Mouse (Mus musculus) brain, embryonic 18.5 days (tissue): ENCODE measurements around the gene Ina.

Experiments
- DNase-seq: peaks from one replicate; pipeline ENCODE4 v3.0.0-alpha.2; 2012; ENCODE audit warnings: low read depth, low spot score

Ina gene

DNA sequence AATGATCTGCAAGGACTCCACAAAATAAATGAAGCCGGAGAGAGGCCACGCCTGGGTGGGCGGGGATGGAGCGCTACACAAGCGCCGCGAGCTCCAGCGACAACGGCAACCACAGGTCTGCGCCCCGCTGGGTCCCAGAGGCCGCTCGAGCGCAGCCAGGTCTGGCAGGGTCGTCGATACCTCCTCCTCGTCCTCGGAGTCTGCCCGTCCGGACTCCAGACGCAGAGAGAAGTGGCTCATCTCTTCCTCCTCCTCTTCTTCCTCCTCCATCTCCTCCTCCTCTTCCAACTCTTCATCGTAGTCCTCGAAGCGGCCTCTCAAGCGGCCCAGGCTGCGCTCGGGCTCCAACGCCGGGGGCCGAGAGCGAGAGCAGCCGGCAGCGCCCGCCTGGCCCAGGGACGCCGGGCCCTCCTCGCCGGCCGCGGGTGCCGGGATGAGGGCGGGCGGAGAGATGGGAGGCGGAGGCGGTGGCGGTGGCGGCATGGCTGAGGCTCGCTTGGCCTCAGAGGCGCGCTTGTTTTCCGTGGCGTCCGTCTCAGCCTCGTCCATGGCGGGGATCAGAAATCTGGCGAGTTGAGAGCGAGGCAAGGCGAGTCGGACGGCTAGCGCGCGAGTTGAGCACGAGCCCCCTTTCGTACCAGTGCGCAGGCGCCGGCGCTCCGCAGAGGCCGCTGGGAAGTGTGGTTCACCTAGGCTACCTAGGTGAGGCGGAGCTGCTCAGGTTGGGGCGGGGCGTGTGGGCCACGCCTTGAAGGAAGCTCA, 36.0 kb downstream of the Ina start, which contains the start of gene Pcgf6:
Pcgf6 (minus strand) TSS at position 636 of the 762 bp plus-strand sequence.
- peak; percentile 59 for DNase-seq

GRCm38 (mm10) chr19:47052927-47053326, 38.4 kb downstream of the Ina start:
- DNase-seq: no peak

GRCm38 (mm10) chr19:47053471-47053870, 39.0 kb downstream of the Ina start:
- no peak for DNase-seq

- no peak for DNase-seq
Observed at GRCm38 (mm10) chr19:47057684-47058083, 43.2 kb downstream of the Ina start.

GRCm38 (mm10) chr19:47065860-47066259, 51.4 kb downstream of the Ina start:
- DNase-seq: no peak

DNA sequence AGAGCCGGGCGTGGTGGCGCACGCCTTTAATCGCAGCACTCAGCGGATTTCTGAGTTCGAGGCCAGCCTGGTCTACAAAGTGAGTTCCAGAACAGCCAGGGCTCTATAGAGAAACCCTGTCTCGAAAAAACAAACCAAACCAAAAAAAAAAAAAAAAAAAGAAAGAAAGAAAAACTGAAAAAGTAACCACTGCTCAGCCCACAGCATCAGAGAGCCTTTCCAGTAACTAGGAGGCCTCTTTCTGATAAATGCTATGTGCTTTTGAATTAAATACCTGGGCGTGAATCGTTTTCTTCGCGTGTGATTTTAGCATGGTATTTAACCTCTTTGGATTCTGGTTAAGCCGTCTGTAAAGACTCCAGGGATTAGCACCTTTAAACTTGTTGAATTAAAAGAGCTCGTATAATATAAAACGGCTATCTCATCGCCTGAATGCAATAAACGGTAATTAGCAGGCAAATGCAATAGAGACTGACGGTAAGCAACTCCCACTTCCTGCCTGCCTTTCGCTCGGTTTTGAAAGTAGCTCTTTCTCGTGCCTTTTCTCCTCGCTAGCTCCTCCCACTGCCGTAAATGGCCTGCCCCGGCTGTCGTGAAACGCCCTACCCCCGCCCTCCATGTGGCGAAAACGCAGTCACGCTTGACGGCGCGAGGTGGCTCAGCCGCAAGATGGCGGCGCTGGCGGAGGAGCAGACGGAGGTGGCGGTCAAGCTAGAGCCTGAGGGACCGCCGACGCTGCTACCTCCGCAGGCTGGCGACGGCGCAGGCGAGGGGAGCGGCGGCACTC, 52.8 kb downstream of the Ina start, which contains the start of gene Taf5:
Taf5 (plus strand) TSS at position 651 of the 787 bp plus-strand sequence.
- peak; percentile 92 for DNase-seq

DNA sequence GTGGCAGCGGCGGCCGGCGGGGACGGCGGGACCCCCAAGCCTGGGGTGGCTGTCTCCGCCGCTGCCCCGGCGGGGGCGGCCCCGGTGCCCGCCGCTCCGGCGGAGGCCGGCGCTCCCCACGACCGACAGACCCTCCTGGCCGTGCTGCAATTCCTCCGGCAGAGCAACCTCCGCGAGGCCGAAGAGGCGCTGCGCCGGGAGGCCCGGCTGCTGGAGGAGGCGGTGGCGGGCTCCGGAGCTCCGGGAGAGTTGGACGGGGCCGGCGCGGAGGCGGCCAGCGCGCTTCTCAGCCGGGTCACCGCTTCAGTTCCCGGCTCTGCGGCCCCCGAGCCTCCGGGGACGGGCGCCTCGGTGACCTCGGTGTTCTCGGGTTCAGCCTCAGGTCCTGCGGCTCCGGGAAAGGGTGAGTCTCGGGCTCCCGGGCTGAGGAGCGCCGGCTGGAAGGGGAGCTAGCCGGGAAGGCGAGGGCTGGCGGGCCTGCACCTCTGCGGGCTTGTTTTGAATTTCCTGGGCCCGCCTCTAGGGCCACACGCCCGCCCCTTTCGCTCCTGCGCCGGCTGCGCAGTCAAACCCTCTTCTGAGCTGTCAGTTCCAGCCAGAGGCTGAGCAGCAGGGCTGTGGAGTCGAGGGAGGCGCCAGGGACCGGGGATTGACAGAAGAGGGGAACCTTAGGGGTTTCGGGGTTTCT, 53.6 kb downstream of the Ina start:
- DNase-seq: peak; percentile 58
